Mouse (Mus musculus) CH12F3 (cell line): Measurements from ENCODE around the gene Aox1.
"Not testable (repeated sequence)": the region's sequence is repeated elsewhere in the genome, so short reads cannot be mapped to it uniquely, and the experiment has no call there.

ENCODE experiments used
- in situ Hi-C: fragments of 300-500 bp; cut with MboI; formaldehyde crosslinking; loops from 2 replicates; pipeline ENCODE4 v1.14.3; 2020; ENCODE audit warnings: low sequenced_read_pairs

Gene Aox1

DNA sequence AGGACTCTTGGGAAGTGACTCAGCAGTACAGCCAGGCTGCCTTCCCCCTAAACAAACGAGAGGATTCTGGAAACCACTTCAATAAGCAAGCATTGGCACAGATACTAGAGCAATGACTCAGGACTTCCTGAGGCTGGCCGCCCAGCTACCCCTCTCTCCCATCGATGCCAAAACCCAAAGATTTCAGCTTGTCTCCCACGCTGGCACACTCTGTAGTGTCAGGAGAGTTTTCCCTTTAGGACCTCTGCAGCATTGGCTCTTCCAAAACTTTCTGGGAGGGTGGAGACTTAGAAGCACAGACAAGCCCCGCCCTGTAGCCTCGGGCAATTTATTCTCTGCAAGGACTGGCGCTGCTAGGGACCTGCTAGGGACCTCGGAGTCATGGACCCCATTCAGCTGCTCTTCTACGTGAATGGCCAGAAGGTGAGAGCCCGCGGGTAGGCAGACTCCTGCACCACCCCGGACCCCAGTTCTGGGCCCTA is at the start of gene Aox1:
Aox1 (plus strand) TSS at position 296 of the 482 bp plus-strand sequence.
- in situ Hi-C loops: no loop called here

DNA sequence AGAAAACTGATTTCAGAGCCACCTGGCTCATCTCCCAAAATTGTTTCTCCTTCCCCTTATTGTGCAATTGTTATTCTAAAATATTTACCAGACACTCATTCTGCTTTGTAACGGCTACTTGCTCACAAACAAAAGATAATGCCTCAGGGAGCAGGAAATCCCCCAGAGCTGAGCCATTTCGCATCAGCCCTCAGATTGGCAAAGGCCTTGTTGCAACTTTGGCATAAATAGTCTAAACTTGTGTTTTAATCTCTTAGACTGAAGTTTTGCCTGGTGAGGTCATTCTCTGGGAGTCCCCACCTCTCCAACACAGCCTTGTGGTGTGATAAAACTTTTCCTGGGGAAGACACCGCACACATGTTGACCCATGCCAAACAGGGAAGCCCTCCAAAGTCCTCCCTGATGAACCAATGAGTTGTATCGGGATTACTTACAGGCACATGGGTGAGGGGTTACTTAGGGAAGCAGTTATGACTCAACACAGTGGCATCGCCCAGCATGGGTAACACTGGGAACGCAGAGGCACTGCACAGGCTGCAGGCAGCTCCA is 40.6 kb upstream of the Aox1 start:
- in situ Hi-C loops: no loop called here

GRCm38 (mm10) chr1:57991277-57991676 is 38.5 kb upstream of the Aox1 start:
- in situ Hi-C loops: no loop called here

- in situ Hi-C loops: no loop called here
Observed at GRCm38 (mm10) chr1:57995432-57996132, 34.1 kb upstream of the Aox1 start, which contains the start of gene Sgo2a. Gene Sgo2a (plus strand): TSS chr1:57995971.

GRCm38 (mm10) chr1:57996133-57996615 is 33.6 kb upstream of the Aox1 start:
- in situ Hi-C loops: no loop called here

DNA sequence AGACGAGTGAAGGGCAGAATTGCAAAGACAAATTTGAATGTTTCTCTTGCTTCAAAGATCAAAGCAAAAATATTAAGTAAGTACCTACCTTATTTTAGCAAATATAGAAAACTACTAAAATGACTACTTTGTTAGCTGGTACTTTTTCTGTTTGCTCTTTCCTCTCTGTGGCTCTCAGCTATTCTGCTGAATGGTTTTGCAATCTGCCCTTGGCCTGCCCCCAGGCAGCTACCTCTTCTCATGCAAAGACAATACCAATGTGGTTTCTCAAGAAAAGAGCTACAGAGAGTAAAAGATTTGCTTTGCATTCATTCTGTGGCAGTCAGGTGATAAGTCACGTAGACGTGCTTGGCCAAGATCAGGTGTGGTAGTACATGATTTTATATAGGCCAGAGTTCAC is 31.6 kb upstream of the Aox1 start:
- in situ Hi-C loops: no loop called here

DNA sequence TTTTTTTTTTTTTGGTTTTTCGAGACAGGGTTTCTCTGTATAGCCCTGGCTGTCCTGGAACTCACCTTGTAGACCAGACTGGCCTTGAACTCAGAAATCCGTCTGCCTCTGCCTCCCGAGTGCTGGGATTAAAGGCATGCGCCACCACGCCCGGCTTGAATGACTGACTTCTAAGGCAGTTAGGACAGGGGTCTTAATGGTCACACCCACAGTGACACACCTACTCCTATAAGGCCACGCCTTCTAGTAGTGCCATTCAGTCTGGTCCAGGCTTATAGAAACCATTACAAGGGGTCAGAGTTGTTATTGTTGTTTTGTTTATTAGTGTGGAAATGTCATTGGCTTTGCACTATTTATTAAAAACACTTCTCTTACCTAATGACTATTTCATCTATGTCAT is 23.3 kb upstream of the Aox1 start:
- in situ Hi-C loops: not testable (repeated sequence)

- in situ Hi-C loops: no loop called here
Observed at GRCm38 (mm10) chr1:58018856-58019255, 10.9 kb upstream of the Aox1 start, which contains the start of gene Kctd18. Gene Kctd18 (minus strand): TSS chr1:58018956.

- in situ Hi-C loops: no loop called here
Observed at GRCm38 (mm10) chr1:58027707-58028106, 2.0 kb upstream of the Aox1 start.

DNA sequence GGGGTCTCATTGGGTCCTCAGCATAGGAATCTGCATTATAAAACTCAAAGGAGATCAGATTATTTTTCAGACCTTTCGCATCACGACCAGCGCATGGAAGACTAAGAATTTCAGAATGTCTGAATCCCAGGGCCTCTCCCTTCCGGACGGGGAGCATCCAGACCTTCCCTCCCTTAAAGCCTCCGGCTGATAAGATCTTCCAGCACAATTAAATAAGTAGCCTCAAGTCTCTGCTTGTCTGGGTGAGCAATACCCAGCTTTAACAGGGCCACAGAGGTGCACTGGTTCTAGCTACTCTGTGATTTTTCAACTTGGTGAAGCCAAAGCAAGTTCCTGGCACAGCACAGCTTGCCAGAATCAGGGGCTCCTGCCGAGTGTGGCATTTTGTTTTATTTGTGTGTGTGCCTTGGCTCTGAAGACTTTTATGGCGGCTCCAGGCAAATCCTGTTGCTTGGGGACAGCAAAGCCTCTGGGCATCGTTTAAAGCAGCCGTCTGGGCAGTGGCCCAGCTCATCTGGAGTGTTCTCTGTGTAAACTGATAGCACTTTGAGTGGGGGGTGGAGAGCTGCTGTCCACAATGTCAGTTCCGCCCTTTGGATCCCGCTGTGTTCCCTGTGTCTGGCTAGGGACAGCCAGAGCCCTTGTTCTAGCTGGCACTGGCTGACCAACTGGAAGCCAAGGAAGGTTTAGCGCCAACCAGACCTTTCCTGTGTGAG is 583 bp downstream of the Aox1 start:
- in situ Hi-C loops: no loop called here

GRCm38 (mm10) chr1:58031160-58031769 is 1.5 kb downstream of the Aox1 start:
- in situ Hi-C loops: no loop called here

- in situ Hi-C loops: not testable (repeated sequence)
Observed at GRCm38 (mm10) chr1:58037306-58037705, 7.6 kb downstream of the Aox1 start.

DNA sequence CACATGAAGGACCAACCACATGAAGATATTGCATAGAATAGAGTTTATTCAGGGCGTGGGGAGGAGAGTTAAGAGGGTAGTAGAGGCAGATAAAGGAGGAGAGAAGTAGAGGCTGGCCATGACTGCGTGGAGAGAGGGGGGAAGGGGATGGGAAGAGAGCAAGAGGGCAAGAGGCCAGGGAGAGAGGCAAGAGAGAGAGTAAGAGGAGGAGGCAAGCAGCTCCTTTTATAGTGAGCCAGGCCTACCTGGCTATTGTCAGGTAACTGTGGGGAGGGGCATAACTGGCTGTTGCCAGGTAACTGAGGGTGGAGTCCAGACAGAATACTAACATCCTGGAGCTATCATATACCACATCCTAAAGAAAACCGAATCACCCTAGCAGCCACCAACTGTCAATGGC is 15.3 kb downstream of the Aox1 start:
- in situ Hi-C loops: no loop called here

- in situ Hi-C loops: no loop called here
Observed at GRCm38 (mm10) chr1:58045546-58045945, 15.8 kb downstream of the Aox1 start.

DNA sequence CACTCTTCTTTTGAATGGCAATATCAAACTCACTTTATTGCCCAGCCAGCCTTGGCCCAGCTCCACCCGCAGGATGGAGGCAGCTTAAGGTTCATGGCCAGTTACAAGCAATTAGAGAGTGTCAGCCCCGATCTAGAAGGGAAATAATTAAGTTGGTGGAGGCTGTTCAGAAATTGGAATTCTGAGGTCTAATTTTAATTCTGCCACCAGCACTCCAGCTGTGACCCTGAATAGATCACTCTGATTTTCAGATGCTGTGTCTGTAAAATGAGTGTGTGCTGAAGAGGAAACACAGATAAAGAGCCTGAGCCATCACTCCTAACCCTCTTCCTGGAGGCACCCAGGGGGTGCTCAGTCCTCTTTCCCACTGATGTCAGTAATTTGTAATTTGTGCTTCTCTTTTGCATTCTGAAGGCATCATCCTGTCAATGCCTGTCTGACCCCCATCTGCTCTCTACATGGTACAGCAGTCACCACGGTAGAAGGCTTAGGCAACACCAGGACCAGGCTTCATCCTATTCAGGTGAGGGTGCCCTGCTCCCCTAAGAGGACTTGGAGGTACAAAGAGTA is 17.1 kb downstream of the Aox1 start:
- in situ Hi-C loops: no loop called here

DNA sequence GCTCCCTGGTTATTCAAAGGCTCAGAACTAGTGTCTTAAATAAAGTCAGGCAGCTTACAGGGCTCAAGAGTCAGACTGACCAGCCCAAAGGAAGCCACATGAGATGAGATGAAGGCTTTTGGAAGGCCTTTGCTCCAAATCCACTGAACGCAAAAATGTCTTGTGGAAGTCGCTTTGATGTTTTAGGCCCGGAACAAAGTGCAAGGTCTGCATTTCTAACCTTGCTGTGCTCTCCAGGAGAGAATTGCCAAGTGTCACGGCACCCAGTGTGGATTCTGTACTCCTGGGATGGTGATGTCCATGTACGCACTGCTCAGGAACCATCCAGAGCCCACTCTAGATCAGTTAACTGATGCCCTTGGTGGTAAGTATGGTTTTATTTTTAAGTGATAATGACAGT is 19.4 kb downstream of the Aox1 start:
- in situ Hi-C loops: no loop called here

GRCm38 (mm10) chr1:58055598-58055997 is 25.9 kb downstream of the Aox1 start:
- in situ Hi-C loops: no loop called here

GRCm38 (mm10) chr1:58056074-58056807 is 26.5 kb downstream of the Aox1 start:
- in situ Hi-C loops: no loop called here

GRCm38 (mm10) chr1:58056939-58057338 is 27.2 kb downstream of the Aox1 start:
- in situ Hi-C loops: no loop called here

DNA sequence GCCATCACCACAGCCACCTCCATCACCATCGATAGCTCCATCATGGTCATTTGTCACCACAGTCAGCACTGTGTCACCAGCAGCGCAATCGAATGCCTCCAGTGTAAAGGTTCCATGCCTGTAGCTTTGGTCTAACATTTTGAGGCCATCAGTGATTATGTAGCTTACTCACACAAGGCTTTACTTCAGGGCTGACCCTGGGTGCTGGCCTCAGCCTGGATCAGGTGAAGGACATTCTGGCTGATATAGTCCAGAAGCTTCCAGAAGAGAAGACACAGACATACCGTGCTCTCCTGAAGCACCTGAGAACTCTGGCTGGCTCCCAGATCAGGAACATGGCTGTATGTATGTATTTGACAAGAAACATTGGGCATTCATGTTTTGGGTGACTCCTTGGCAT is 29.1 kb downstream of the Aox1 start:
- in situ Hi-C loops: no loop called here
